Mouse (Mus musculus): ENCODE results near the gene Dhrs7. TPM values are rescaled to one million over a fixed set of nuclear protein-coding genes. Genes with fewer than 3 reads are reported as not detected.

The Dhrs7 gene
- total RNA-seq, 2 experiments from 2014 or later, result 22.9 to 30.4 TPM

DNA sequence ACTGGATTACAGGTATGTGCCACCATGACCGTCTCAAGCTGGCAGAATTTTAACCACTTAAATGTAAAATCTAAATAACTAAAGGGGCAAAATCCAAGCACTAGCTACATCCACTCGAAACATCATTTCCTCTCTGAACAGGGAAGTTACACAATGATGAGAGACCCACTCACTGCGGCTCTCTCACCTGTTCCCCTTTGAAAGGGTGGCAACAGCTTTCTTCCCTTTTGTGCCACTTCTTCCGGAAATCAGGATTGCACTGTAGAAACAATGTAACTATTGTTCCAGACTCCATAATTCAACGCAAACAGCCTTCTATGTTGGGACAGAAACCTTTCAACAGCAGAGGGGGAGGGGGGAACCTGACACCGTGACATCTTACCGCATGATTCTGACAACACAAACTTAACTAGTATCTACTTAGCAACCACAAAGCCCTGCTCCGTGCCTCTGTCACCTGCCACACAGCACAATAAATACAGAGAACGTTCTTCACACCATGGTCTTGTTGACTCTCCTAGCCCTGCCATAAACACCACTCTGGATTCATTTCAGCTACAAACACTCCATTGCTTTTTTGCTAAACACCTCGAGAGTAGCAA, 3.3 kb upstream of the Dhrs7 start:
- no peak for DNase-seq (ENCODE audit: extremely low spot score in 1 of 2, low spot score in 2 of 2)
- intact Hi-C loops (cut with DNase I), result no loop called here

DNA sequence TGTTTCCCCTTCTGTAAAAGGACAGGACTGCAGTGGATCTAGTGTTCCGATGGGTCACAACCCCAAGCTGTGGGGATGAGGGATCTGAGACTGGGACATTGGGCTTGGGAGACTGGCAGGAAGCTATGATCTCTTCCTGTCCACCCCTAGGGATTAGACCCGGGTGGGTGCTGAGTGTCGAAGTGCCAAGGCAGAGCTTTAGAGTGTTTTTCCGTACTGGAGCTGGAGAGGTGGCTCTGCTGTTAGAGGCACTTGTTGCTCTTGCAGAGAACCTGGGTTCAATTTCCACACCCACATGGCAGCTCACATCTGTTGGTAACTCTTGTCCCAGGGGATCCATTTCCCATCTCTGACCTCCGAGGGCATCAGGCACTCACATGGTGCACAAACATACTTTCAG, 1.3 kb upstream of the Dhrs7 start:
- no peak for DNase-seq (ENCODE audit: extremely low spot score in 1 of 2, low spot score in 2 of 2)
- intact Hi-C loops (cut with DNase I), result no loop called here

DNA sequence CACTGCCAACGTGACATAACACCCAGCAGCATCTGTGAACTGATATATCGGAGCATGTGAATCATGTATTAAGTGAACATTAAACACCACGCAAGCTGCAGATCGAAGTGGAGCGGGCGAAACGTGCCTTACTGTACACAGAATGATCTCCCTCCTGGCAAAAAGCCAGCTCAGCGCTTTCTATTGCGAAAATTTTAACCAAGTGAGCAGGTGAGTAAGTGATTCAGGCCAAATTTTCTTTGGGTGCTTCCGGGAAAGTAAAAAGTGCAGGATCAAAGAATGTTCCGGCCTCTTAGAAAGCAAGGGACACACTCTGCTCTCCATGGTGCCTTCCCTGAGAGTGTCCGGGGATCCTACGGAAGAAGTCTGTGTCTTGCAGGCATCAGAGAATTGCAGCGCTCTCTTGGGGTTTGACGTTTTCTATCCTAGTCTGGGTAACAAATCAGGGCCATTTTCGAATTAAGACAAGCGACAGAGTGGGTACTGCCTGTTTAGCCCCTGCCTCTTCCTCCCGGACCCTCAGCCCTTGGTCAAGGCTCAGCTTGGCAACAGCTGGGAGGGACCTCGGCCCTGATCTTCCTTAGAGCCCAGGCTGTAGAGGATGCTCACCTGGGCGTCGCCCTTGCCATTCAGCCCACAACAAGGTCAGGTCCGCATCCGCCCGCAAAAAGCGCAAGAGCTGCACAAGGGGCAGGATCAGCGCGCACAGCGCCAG, 532 bp downstream of the Dhrs7 start:
- DNase-seq (ENCODE audit: extremely low spot score in 1 of 2, low spot score in 2 of 2), result peak; percentile 22 to 45
- intact Hi-C loops (cut with DNase I), result no loop called here

DNA sequence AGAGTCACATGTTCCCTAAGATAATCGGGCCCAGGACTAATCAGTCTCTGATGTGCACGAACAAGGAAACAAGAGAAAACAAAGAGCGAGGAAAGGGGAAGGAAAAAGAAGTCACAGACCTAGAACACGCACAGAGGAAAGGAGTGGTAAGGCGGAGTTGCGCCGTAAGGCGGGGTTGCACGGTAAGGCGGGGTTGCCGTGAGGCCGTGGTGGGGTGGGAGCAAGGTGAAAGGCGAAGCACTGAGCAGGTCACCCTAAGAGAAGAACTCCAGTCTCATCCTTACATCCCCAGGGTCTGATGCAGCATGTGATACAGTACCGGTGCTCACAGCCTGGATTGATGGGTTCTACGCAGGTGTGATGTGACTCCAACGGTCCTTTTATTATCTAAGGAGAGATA, 8.9 kb downstream of the Dhrs7 start:
- no peak for DNase-seq (ENCODE audit: extremely low spot score in 1 of 2, low spot score in 2 of 2)
- intact Hi-C loops (cut with DNase I), result loop anchor here (2.0 to 10.0 kb wide), 3 partner anchors 141 to 551 kb away; no protein-coding TSS in a partner anchor

DNA sequence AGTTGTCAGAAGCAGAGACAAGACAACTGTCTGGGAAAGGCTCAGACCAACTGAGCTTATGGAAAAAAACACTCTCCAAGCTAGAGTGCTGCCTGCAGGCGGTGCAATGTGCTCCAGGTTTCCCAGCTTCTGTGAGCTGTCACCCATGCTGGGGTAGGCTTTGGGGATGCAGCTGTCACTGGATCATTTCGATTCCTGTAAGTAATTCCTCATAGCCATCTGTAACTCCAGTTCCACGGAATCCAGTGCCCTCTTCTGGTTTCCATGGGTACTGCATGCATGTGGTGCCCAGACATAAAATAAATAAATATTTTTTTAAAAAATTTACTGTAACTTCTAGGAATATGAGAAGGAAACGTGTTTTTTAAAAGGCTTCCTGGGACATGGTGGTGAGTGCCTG, 10.0 kb downstream of the Dhrs7 start:
- DNase-seq (ENCODE audit: extremely low spot score in 1 of 2, low spot score in 2 of 2), result peak; percentile 45 to 66
- intact Hi-C loops (cut with DNase I), result loop anchor here (2.0 to 10.0 kb wide), 3 partner anchors 140 to 550 kb away; no protein-coding TSS in a partner anchor

DNA sequence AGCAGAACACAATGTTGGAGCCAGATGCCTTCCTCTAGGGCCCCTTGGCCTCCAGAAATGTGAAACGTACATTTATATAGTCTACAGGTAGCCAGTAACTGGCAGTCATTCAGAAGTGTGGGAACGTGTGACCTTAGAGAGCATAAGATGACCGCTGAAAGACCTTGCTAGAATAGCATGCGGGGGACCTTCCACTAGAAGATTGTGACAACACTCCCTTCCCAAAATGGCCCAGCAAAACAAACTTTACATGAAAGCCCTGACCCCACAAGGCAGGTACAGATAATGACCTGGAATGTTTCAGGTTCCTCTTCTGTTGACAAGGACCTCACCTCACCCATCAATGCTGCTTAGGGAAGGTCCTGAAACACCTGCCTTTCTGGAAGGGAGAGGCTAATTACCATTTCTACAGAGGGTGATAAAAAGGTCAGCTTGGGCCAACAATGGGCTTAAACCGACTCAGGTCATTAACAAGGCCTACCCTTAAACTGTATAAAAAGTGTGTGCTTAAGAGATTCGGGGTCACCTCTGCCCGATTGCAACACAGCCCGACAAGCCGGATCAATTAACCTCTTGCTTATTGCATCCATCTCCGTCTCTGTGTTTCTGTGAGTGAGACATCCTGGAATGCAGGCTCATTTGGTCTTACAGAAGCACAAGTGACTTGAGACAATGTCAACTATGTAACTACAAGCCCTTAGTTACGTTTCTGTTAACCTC, 14.9 kb downstream of the Dhrs7 start, which contains the start of gene Gm4756:
Gm4756 (minus strand) TSS at position 51 of the 720 bp plus-strand sequence.
- intact Hi-C loops (cut with DNase I), result loop anchor here (10.0 kb wide), 2 partner anchors 135 to 545 kb away; no protein-coding TSS in a partner anchor
- no peak for DNase-seq (ENCODE audit: extremely low spot score in 1 of 2, low spot score in 2 of 2)

DNA sequence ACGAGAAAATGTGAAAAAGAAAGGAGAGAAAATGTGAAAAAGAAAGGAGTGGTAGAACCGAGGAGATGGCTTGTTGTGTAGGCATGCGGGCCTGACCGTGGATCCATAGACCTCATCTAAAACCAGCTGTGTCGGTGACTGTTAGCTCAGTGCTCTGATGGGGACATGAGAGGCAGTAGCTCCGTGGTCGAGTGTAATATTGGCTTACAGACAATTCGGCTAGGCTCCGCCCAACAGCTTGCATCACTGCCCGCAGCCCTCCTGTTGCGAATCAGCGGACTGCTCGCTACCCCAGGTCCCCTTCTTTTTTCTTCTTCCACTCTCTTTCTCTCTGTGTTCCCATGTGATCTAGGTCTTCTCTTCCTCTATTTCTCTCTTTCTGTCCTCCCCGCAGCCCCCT, 15.8 kb downstream of the Dhrs7 start:
- DNase-seq (ENCODE audit: extremely low spot score in 1 of 2, low spot score in 2 of 2), result no peak
- intact Hi-C loops (cut with DNase I), result no loop called here

DNA sequence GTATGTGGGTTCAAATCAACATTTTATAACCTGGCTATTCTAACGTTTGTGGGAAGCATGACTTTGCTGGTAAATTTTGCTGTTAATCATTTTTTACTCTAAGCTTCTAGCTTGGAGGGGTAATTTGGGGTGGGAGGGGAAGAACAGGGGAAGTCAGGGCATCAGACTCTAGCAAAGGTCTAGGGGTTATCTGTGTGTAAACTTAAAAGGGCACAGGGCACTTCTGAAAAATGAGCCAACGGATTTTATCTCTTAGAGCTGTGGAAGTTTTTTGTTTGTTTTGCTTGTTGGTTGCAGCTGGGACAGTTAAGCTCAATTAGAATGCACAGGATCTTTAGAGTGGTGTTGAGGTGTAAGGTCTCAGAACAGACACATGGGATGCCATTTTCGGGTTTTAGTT, 26.7 kb downstream of the Dhrs7 start:
- intact Hi-C loops (cut with DNase I), result no loop called here
- DNase-seq (ENCODE audit: extremely low spot score in 1 of 2, low spot score in 2 of 2), result no peak

DNA sequence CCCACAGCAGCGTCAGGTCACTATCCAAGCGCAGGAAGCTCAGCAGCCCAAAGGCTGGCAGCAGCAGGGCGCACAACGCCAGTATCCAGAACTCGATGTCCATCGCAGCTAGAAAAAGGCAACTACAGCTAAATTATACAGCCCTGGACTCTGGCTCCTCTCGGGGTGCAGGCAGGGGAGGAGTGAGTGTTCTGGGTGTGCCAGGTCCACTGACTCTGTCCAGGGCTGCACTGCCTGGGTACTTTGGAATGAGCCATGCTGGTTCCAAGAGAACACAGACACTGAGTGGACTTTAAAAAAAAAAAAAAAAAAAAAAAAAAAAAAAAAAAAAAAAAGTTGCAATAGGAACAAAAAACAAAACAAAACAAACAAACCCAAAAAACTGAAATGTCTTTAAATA, 36.0 kb downstream of the Dhrs7 start:
- no peak for DNase-seq (ENCODE audit: extremely low spot score in 1 of 2, low spot score in 2 of 2)
- intact Hi-C loops (cut with DNase I), result no loop called here

DNA sequence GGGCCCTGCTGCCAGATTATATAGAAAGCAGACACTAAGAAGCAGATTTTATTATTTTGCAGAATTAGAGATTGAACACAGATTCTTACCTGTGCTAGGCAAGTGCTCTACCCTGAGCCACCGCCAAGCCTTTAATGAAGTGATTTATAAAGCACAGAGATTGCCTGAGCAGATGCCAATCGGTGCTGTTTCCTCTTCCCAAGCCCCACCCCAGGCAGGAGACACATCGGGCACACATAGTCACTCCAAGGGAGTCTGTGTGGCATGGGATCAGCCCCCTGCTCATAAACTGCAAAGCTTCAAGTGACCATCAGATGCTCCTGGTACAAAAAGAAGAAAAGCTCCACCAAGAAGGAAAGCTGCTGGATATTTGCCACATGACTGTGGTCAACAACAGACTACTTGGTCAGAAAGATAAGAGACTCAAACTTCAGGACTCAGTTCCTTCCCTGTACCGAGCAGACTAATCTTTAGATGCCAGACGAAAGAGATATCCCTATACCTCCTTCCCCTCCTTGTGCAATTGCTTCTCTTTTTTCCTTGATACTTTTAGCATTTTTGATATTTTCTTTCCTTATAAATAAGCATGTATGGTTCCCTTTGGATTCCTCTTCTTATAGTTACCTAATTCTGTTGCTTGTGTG, 41.7 kb downstream of the Dhrs7 start:
- intact Hi-C loops (cut with DNase I), result no loop called here
- no peak for DNase-seq (ENCODE audit: extremely low spot score in 1 of 2, low spot score in 2 of 2)

DNA sequence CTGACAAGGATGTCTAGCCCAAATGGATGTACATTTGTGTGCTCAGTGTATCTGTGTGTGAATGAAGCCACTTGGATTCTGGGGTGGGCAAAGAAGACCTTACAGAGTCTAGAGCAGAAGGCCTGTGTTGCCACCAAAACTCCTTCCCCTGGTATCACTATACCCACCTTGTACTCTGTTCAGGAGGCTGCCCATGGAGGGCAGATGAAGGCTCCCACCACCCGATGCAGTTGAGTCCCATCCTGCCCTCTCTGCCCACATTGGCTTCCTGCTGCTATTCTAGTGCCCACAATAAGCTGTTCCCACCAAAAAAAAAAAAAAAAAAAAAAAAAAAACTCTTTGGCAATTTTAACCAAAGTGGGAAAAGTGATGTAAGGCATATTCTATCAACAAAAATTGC, 43.3 kb downstream of the Dhrs7 start:
- intact Hi-C loops (cut with DNase I), result no loop called here
- no peak for DNase-seq (ENCODE audit: extremely low spot score in 1 of 2, low spot score in 2 of 2)

DNA sequence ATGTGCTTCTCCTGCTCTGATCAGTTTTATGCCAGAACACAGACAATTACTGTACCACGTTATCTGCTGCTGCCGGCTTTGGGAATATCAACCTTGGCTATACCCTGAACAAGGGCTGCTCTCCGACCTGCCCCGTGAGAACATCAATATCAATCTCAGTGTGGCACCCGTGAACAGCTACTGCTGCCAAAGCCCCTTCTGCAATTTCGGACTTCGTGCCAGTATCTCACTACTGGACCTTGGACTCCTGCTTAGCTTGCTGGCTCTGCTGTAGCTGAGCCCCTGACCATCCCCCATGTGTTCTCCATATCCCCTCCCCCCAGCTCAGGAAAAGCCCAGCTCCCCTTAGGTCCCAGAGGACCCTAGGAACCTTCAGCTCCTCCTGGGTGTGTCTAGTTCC, 43.9 kb downstream of the Dhrs7 start:
- intact Hi-C loops (cut with DNase I), result no loop called here

DNA sequence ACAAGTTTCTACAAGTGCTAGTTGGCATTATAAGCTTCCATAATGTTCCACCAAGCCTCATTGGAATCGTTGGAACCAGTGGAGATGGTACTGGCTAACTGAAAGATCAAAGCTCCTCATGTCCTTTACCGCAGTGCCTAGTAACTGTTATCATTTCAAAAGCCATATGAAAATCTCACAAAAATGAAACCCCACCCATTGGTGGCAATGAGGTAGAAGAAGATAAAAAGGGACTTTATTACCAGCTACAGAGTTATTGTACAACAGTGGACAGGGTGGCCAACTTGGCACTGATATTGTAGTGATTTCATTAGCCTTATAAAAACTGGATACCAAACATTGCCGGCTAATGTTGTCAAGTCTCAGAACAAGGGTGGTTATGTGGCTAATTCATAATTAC, 52.7 kb downstream of the Dhrs7 start:
- no peak for DNase-seq (ENCODE audit: extremely low spot score in 1 of 2, low spot score in 2 of 2)
- intact Hi-C loops (cut with DNase I), result no loop called here

More for the DNA sequence above, 43.9 kb downstream of the Dhrs7 start:
- DNase-seq (ENCODE audit: extremely low spot score in 1 of 2, low spot score in 2 of 2), result no peak

Other genes with a start within 250 kb of the Dhrs7 start
- 1 to 10 TPM; 1.9 to 2.4 TPM for gene Lrrc9, start 223.0 kb downstream of the Dhrs7 start, total RNA-seq (2021)
- 10 to 100 TPM; 32.3 to 33.3 TPM for gene Pcnx4, start 128.5 kb downstream of the Dhrs7 start, total RNA-seq (2021)
- gene Gm4756, start 15.2 kb downstream of the Dhrs7 start, total RNA-seq (2021), result not detected
- 100 to 1,000 TPM; 265 TPM for gene Ppm1a, start 92.5 kb upstream of the Dhrs7 start, total RNA-seq (2021)

All from left cerebral cortex, postnatal 10 days (tissue).